Comparison of ENCODE assay signal across 14 mouse cellular contexts in the genomic region with DNA sequence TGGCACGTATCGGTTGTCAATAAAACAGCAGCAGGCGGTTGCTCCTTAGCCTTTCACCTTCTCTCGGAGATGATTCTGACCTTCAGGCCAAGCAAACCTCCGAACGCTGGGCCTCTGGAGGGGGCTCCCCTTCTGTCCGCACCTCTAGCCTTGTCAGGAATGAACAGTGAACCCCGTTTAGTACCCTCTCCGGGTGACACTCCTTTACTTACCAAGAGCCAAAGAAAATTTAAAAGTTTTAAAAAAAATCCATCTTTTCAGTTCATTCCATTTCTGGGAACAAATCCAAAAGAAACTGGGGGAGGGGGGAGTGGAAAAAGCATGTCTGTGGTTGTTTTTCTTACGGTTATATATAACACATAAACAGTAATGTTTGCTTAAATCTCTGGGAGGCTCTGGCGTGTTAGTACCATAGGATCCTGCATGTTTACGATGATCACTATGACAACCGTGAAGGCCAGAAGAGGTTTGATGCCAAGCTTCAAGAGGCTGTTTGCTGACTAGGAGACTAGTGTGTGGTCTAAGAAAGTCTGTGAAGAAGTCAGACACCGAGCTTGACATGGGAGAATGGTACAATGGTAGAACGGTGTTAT. TPM values are rescaled to one million over a fixed set of nuclear protein-coding genes. Genes with fewer than 3 reads are reported as not detected.
DNase-seq lines count a peak whose midpoint lies in the region; ATAC-seq and TF ChIP-seq lines count a peak whose summit lies in the region.
"Had no signal": no experiment of that assay in that cellular context is flagged by ENCODE, and none has a peak within 500 bp of the region (broad histone marks: within the 10 kb centered on the region; RNA-seq: fewer than 3 reads in every experiment).

No protein-coding gene starts in this region.

- WGBS in kidney, embryonic 15.5 days, result 39% methylated on average over 15 of the region's 15 CpGs
- WGBS in midbrain, postnatal 0 days, result 65% methylated on average over 15 of the region's 15 CpGs
- WGBS in midbrain, embryonic 15.5 days, result 72% methylated on average over 15 of the region's 15 CpGs
- 42% methylated on average over 15 of the region's 15 CpGs for WGBS in stomach, embryonic 16.5 days

- no peak overlapping the region for H3K4me3 ChIP-seq in kidney, embryonic 15.5 days (replicated peaks)
- no peak overlapping the region for H3K4me3 ChIP-seq in midbrain, postnatal 0 days (ENCODE audit: low read depth, low read length)
- no peak overlapping the region for H3K4me3 ChIP-seq in midbrain, embryonic 15.5 days
- no peak overlapping the region for H3K4me3 ChIP-seq in stomach, embryonic 16.5 days (replicated peaks; ENCODE audit: low read length)
- H3K4me3 ChIP-seq: heart, embryonic 12.5 days; liver, embryonic 13.5 days had no signal

- DNase-seq in adrenal gland, postnatal 14 days, result peak; percentile 38
- DNase-seq in adrenal gland, adult 8-10 months, result no peak
- no peak for DNase-seq in kidney, adult 18-20 months
- peak; percentile 50 for DNase-seq in midbrain, postnatal 0 days (ENCODE audit: low spot score)
- DNase-seq in layer of hippocampus, adult 18-20 months (ENCODE audit: low spot score in 2 of 2), result no peak
- DNase-seq: layer of hippocampus, postnatal 36 days; liver, embryonic 13.5 days; retina, postnatal 1 day; thymus, postnatal 4 days had no signal

- peak overlapping the region; percentile 56 for H3K27ac ChIP-seq in kidney, embryonic 15.5 days
- no peak overlapping the region for H3K27ac ChIP-seq in midbrain, postnatal 0 days (ENCODE audit: low read depth, low read length)
- no peak overlapping the region for H3K27ac ChIP-seq in midbrain, embryonic 15.5 days
- peak overlapping the region; percentile 59 for H3K27ac ChIP-seq in stomach, embryonic 16.5 days (ENCODE audit: low read length)
- H3K27ac ChIP-seq: liver, embryonic 13.5 days had no signal

- no peak overlapping the region for H3K9ac ChIP-seq in kidney, embryonic 15.5 days
- H3K9ac ChIP-seq in midbrain, postnatal 0 days (replicated peaks; ENCODE audit: low read length, poor library complexity, severe bottlenecking), result no peak overlapping the region
- H3K9ac ChIP-seq in midbrain, embryonic 15.5 days, result no peak overlapping the region
- H3K9ac ChIP-seq in stomach, embryonic 16.5 days (ENCODE audit: low read length), result no peak overlapping the region
- H3K9ac ChIP-seq: heart, embryonic 12.5 days; liver, embryonic 13.5 days had no signal

- no peak for TF ChIP-seq CTCF in midbrain, postnatal 0 days (IDR thresholded peaks at IDR 0.05)

- 0 out of 2 replicates have a peak, but pooled peaks cover 7% of the 10 kb centered on the region for H3K27me3 ChIP-seq in kidney, embryonic 15.5 days
- H3K27me3 ChIP-seq in midbrain, postnatal 0 days (ENCODE audit: insufficient read depth, low read length), result no peaks in the 10 kb centered on the region
- no peaks in the 10 kb centered on the region for H3K27me3 ChIP-seq in midbrain, embryonic 15.5 days (replicated peaks)
- no peaks in the 10 kb centered on the region for H3K27me3 ChIP-seq in stomach, embryonic 16.5 days (ENCODE audit: control insufficient read depth, insufficient read depth, low read length)
- H3K27me3 ChIP-seq: liver, embryonic 13.5 days had no signal

- peaks cover 28% of the 10 kb centered on the region for H3K4me1 ChIP-seq in kidney, embryonic 15.5 days
- H3K4me1 ChIP-seq in midbrain, postnatal 0 days (ENCODE audit: insufficient read depth, low read length), result no peaks in the 10 kb centered on the region
- no peaks in the 10 kb centered on the region for H3K4me1 ChIP-seq in midbrain, embryonic 15.5 days
- peaks cover 15% of the 10 kb centered on the region; the same call in 1 of the 2 replicates for H3K4me1 ChIP-seq in stomach, embryonic 16.5 days (ENCODE audit: control insufficient read depth, insufficient read depth, low read length)
- H3K4me1 ChIP-seq: liver, embryonic 13.5 days had no signal

- peak; percentile 69; the same call in 1 of the 2 replicates for ATAC-seq in kidney, embryonic 15.5 days (replicated peaks; ENCODE audit: low FRiP score)
- ATAC-seq in midbrain, postnatal 0 days (ENCODE audit: low FRiP score), result no peak
- ATAC-seq in midbrain, embryonic 15.5 days (replicated peaks), result no peak
- ATAC-seq in stomach, embryonic 16.5 days (ENCODE audit: insufficient read depth, low FRiP score), result peak; percentile 74; the same call in 1 of the 2 replicates
- ATAC-seq: hindbrain, embryonic 16.5 days had no signal

- H3K4me2 ChIP-seq in kidney, embryonic 15.5 days, result 0 out of 2 replicates have a peak overlapping the region, but pooled peaks have one; percentile 20
- H3K4me2 ChIP-seq in midbrain, postnatal 0 days (ENCODE audit: low read depth, low read length, poor library complexity, severe bottlenecking), result no peak overlapping the region
- no peak overlapping the region for H3K4me2 ChIP-seq in midbrain, embryonic 15.5 days
- H3K4me2 ChIP-seq in stomach, embryonic 16.5 days (ENCODE audit: low read depth, low read length), result no peak overlapping the region
- H3K4me2 ChIP-seq: heart, embryonic 12.5 days; liver, embryonic 13.5 days had no signal

- no peaks in the 10 kb centered on the region for H3K36me3 ChIP-seq in kidney, embryonic 15.5 days
- no peaks in the 10 kb centered on the region for H3K36me3 ChIP-seq in midbrain, postnatal 0 days (ENCODE audit: insufficient read depth, low read length)
- no peaks in the 10 kb centered on the region for H3K36me3 ChIP-seq in midbrain, embryonic 15.5 days (replicated peaks)
- no peaks in the 10 kb centered on the region for H3K36me3 ChIP-seq in stomach, embryonic 16.5 days (ENCODE audit: control insufficient read depth, insufficient read depth, low read length)
- H3K36me3 ChIP-seq: heart, embryonic 12.5 days; liver, embryonic 13.5 days had no signal

- H3K9me3 ChIP-seq in kidney, embryonic 15.5 days (replicated peaks), result peaks cover 8% of the 10 kb centered on the region; the same call in 1 of the 2 replicates
- H3K9me3 ChIP-seq in midbrain, postnatal 0 days (ENCODE audit: low read length), result no peaks in the 10 kb centered on the region
- no peaks in the 10 kb centered on the region for H3K9me3 ChIP-seq in midbrain, embryonic 15.5 days
- no peaks in the 10 kb centered on the region for H3K9me3 ChIP-seq in stomach, embryonic 16.5 days (replicated peaks; ENCODE audit: control insufficient read depth, low read length)
- H3K9me3 ChIP-seq: liver, embryonic 13.5 days had no signal

RNA-seq across cellular contexts. Expression of a gene that starts 41.8 kb away (rescaled TPM):
- total RNA-seq in adrenal gland, postnatal 14 days (2021), result 10.0 and 11.9 TPM in 2 replicates
- 10 to 100 TPM in 3 of 4 experiments, 1 to 10 TPM in 1; 7.6 to 14.0 (median 10.5) TPM for total RNA-seq in adrenal gland, adult 8-10 months (2022)
- 1.1 and 1.6 TPM in 2 replicates for polyA plus RNA-seq in kidney, embryonic 15.5 days (2015; fragmentation: Nextera tagmentation; extraction: Ambion mirVana)
- 1.6 and 2.9 TPM in 2 replicates for total RNA-seq in midbrain, postnatal 0 days (2014; rRNA removed)
- 0.64 and 0.97 TPM in 2 replicates for polyA plus RNA-seq in midbrain, postnatal 0 days (2015; fragmentation: Nextera tagmentation; extraction: Ambion mirVana)
- 1.9 TPM in 2 replicates for polyA plus RNA-seq in midbrain, embryonic 15.5 days (2015; fragmentation: Nextera tagmentation; extraction: Ambion mirVana)
- polyA plus RNA-seq in stomach, embryonic 16.5 days (2015; fragmentation: Nextera tagmentation; extraction: Ambion mirVana), result 5.3 and 7.3 TPM in 2 replicates
- 1 to 10 TPM in 1 of 2 experiments, under 1 TPM in 1; 0.62 to 1.2 TPM for total RNA-seq in layer of hippocampus, adult 18-20 months (2021)
- polyA plus RNA-seq: liver, embryonic 13.5 days had no signal

Comparison
In these comparisons a context has a peak if more than half of its experiments do, and no peak if none do; other contexts are left out.
1. DNase-seq: peak in adrenal gland, postnatal 14 days (single experiment) and midbrain, postnatal 0 days (single experiment); none in adrenal gland, adult 8-10 months (single experiment), kidney, adult 18-20 months (single experiment) and layer of hippocampus, adult 18-20 months (0 of 2).
2. ATAC-seq: peak in kidney, embryonic 15.5 days (single experiment) and stomach, embryonic 16.5 days (single experiment); none in midbrain, postnatal 0 days (single experiment) and midbrain, embryonic 15.5 days (single experiment).
3. H3K27ac ChIP-seq: peak in kidney, embryonic 15.5 days (single experiment) and stomach, embryonic 16.5 days (single experiment); none in midbrain, postnatal 0 days (single experiment) and midbrain, embryonic 15.5 days (single experiment).